Mouse (Mus musculus) lung, postnatal 25 days (tissue): ENCODE results near the gene Dync2li1.

Source experiments
- DNase-seq: peaks from one replicate; pipeline ENCODE4 v3.0.0; 2022; ENCODE audit warnings: low spot score

Dync2li1 gene

DNA sequence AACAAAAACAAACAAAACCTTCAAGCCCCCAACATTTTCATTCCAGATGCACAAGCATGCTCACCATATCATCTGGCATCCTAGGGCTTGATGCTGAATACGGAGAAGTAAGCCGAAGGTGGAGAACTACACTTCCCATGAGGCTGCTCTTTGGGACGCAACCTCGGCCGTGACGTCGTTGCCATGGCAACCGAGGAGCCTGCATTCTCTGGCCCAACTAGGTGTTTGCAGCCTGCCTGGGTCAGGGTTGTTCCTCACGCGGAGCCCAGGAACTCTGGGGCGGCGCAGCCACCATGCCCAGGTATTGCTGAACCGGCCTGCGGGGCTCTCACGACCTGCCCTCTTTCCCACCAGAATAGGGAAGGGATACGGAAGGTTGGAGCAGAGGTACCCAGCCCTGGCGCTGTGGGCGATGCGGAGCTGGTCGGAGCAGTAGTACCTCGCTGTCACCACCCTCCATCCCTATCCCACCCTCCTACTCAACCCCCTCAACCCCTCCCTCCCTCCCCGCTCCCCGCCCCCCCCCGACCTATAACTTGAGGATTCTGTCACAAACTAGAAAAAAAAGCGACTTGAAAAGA lies at the start of gene Dync2li1:
Gene Dync2li1, plus strand, starts transcription at position 221 of the 581 bp plus-strand sequence.
- peak; percentile 92 for DNase-seq

DNA sequence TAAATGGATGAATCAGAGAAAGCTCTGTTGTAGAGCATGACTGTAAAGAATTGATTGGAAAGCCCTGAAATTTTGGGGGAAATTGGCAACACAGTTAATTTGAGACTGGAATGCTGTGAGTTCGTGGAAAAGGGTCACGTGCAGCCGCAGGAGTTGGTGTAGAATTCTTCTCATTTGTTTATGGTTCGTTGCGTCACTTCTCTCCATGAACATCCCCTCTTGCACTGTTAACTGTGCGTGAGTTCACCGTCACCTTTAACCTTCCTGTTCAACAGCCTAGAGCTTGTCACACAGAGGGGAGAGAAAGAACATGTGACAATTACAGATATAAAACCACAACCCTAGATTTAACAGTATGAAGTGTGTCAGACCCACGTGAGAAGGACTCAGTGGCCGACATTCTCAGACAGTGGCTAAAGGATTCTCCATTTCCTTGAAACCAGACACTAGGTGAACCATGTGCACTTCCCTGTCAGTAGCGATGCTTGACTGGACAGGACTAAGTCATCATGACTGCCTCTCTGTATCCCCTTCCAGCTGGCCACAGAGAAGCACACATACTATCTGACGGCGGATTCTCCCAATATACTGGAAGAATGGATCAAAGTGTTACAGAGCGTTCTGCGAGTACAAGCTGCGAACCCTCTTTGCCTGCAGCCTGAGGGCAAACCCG lies 49.5 kb upstream of the Dync2li1 start:
- DNase-seq = no peak

DNA sequence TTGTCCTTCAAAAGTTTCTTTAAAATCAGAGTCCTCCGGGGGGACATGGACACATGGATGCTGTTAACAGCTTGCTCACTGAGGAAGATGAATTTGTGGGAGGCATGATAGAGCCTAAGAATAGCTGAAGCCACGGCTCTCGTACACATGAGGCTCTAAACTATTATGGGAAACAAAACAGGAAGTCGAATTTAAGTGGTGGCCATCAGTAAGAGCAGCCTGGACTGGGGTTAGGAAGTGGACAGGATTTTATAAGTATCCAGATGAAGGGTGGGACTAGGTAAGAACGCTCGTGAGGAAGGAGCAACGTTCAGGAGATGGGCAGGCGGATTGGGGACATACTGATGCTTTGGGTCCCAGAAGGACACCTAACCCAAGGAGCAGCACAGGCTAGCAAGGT lies 47.0 kb upstream of the Dync2li1 start:
- no peak for DNase-seq

DNA sequence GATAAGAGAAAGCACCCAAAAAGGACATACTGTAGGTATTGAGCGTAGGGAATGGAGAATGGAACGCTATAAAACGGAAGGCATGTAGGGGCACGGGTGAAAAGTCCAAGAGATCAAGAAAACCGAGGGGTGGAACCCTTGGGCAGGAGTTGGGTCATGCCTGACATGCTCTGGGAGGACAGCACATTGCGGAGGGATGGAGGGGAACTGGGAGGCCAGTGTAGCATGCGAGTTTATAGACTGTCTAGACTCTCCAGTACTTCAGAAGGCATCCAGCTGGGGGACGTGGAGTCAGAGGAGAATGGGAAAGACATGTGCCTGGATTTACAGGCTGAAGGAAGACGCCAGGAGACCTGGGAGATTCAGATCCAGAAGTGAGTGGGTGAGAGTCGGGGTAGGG lies 46.5 kb upstream of the Dync2li1 start:
- no peak for DNase-seq

DNA sequence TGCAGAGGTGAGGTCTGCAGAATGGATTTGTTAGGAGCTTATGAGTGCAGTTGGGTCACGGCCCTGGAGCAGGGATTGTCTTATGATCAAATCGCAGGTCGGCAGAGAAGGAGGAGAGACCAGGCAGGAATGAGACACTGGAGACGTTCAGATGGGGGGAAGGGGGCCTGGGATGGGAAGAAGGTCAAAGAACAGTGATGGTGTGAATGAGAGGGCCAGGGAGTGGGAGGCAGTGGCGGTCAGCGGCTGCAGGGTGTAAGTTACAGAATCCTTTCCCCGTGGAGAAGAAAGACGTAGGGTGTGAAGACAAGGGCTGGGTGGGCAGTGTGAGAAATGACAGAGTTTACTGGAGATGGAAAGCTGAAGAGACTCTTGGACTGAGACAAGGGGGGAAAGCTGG lies 45.5 kb upstream of the Dync2li1 start:
- no peak for DNase-seq

DNA sequence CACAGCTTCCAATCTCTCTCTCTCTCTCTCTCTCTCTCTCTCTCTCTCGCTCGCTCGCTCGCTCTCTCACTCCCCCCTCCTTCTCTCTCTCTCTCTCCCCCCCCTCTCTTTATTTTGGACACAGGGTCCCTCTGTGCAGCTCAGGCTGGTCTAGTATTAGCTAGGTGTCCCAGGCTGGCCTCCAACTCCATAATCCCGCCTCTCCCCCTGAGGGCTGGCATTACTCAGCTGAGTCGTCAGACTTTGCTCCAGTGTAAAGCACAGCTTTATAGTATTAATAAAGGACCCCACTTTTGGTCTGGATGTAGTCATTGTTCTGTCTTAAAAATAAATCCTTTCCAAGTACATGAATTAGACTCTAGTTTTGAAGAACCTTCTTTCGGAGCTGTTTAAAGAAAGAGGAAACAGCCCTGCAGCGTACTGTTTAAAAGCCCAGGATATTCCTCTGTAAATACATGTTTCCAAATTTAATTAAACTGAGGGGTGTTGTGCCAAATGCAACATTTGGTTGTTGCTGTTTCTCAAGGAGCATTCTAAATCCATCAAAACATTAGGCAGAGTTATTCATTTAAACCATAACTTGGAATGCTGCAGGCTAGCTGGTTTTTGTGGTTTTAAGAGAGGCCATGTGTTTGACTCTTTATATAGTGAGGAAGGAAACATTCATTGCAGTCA lies 44.4 kb upstream of the Dync2li1 start:
- DNase-seq = no peak

DNA sequence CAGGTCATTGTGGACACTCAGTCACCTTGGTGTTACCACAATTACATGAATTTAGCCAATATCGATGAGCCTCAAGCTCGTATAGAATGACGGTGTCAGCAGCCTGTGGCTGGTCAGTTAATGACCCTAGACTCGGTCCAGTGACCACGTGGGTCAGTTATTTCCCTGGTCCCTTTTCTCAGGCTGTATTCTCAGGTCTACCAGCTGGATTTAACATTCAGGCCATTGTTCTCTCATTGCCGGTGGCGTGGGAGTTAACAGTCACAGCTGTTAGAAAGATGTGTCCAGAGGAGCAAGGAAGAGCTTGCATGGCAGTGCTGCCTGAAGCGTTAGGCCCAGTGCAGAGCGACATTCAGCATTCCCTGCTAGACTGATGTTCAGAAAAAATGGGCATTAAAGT lies 42.2 kb upstream of the Dync2li1 start:
- DNase-seq = no peak

DNA sequence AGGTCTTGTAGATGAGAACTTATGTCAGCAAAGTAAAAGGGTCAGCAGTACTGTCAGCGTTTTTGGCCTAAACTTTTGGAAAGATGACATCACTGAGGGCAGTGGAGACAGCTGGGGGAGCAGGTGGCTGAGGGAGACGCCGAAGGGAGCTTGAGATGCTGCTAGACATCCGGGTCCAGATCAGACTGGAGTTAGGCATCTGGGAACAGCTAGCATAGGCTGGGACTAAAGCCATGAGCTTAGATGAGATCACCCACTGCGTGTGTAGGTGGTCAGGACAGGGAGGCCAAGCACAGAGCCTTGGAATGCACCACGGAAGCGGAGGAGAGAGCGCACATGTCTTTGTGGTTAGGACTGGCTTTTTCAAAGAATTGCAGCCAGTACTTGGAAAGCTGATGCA lies 41.2 kb upstream of the Dync2li1 start:
- no peak for DNase-seq

DNA sequence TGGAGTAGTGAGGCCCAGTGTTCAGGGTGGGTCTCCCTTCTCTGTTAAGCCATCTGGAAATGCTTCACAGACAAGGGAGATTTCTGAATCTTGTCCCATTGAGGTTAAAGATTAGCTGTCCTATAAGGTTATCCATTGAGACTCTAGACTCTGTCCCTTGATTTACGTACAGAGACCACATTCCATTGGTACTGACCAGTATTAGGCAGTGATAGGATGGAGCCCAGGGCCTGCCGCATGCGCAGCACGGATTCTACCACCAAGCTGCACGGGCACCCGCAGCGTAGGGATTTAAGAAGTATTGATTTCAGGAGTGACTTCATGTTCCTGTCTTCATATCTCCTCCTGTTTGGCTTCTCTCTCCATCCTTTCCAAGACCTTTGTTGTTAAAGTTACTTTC lies 36.2 kb upstream of the Dync2li1 start:
- DNase-seq = no peak

DNA sequence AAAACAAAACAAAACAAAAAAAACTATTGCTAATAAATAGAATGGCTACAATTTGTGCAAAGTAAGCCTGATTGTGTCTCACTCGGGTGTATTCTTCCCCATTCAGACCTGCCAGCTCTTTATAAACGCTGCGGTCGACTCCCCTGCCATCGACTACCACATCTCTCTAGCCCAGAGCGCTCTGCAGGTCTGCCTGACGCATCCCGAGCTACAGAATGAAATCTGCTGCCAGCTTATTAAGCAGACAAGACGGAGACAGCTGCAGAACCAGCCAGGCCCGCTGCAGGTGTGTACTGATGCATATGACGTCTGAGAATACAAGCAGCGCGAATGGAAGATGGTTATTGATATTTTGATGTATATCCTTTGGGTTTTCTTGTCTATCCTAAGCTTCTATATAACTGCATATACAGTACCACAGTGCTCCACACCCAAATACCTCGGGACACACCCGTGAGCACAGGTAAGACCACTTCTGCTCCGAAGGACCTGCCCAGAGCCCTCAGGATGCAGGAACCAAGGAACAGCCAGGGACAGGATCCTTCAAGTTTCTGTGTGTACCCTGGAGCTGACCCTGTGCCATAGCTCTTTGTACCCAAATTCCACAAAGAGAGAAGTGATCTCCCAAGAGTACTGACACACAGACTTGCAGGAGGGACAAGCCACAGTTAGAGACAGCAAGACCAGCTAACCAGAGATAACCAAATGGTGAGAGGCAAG lies 34.7 kb upstream of the Dync2li1 start:
- DNase-seq = no peak

DNA sequence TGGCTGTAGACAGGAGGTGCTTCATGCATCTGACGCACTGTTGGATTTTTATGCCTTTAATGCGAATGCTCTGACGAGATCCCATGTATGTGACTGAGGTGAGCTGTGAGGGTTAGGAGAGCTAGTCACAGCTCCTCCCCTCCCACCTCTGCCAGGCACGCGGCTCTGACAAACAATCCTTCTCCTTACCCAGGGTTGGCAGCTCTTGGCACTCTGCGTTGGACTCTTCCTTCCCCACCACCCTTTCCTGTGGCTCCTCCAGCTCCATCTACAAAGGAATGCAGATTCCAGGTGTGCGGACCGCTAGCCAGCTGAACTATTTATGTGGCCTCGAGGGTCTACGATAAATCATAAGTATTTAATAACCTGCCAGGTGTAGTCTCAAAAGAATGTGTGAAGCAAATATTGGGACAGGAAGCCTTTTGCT lies 30.3 kb upstream of the Dync2li1 start:
- DNase-seq = no peak

DNA sequence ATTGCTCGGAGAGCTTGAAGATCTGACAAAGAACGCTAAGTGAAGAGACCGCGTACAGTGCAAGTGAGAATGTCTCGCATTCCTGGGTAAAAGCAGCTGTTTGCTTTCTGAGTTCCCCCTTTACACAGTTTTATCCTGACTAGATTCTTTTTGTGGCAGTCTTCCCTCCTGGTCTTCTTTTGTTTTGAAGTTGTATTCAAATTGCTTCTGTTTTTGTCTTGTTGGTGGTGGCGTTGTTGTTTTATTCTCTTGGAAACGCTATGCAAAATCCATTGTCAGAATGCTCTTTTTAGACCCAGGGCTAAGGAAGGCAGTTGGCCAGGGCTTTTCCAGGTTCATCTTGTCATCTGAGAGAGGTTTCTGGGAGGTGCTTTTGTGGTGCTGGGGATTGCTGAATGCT lies 29.8 kb upstream of the Dync2li1 start:
- DNase-seq = no peak

DNA sequence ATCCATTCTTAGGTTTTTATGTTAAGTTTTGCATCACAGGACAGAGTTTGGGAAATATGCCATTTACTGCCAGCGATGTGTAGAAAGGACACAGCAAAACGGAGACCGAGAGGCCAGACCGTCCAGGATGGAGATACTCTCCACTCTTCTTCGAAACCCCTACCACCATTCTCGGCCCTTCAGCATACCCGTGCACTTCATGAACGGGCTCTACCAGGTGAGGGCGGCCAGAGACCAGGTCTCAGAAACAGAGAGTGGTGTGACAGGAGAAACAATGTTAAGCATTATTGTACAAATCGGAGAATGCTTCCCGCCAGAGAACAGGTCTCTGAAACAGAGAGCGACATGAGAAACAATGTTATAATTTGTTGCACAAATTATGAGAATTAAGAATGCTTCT lies 28.4 kb upstream of the Dync2li1 start:
- DNase-seq = no peak

DNA sequence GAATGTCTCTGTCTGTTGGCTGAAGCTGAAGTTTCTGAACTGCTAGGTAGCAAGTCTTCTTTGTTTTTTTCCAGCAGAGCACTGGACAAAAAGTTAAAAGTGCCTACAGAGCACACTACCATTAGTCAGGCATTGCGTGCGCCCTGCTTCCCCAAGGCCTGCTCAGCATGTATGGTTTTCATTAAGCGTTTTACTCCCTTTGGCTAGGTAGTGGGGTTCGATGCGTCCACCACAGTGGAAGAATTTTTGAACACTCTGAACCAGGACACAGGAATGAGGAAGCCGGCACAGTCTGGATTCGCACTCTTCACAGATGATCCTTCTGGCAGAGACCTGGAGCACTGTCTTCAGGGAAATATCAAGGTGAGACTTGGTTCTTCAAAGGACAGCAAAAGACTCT lies 27.4 kb upstream of the Dync2li1 start:
- no peak for DNase-seq

DNA sequence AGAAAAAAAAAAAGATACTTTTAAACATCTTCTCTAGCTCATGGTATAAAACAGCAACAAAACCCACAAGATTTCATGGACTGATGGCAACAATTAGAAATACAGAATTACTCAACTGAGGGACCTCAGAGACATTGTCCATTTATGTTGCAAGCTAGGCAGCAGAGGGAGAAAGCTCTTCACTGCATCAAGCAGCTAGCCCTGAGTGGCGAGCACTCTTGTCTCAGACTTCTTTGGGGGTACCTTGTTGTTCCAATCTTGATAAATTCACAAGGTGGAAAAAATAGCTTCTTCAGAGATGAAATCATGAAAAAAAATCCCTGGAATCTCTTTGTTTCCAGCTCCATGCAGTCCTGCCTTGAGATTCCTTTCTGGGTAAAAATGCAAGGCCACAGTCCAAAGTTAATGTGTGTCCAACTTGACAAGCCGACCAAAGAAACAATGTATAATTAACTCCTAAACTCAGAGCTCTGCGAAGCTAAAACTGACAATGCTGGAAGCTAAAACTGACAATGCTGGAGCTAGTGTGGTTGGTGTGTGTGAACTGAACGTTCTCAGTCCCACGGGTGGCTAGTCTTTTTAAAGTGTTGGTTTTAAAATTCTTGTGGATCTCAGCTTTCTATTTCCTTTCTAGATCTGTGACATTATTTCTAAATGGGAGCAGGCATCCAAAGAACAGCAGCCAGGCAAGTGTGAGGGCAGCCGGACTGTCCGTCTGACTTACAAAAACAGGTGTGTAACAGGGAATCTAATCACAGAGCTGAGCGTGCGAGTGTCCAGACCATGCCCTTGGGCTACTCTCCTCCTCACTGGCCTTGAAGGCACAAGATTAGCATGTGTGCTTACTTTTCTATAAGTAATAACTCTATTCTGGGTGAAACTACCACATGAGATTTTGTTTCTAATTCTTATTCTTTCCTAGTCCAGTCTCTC lies 26.0 kb upstream of the Dync2li1 start:
- DNase-seq = no peak

DNA sequence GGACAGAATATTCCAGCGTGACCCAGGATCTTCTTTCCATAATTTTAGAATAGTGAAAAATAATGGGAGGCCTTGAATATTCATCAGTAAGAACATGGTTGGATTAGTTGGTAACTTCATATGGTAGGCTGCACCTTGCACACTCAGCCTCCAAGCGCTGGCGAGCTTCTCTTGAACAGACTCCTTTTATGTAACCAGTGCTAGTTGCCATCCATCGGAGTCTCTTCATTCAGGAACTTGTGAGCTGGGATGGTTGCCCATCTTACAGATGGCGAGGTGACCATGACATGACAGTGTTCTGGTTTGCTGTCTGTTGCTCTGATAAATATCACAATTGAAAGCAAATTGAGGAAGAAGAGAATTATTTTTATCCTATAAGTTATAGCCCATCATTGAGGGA lies 24.5 kb upstream of the Dync2li1 start:
- no peak for DNase-seq

DNA sequence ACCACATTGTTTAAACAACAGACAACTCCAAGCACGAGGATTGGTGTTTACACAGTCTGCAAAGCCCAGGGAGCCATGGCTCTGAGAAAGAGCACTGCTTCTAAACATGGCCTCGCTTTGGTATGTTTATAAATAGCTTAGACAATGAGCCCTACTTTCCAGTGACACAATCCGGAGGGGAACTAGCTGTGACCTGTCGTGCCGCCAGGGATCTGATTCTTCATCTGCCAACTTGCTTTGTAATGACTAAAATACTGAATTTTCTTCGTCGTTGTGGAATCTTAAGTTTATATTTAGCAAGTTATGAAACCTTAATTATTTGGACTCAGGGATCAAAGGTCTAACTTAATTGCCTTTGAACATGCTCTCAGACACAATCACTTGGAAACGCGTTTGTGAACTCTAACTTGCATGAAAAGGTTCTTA lies 23.1 kb upstream of the Dync2li1 start:
- DNase-seq = peak; percentile 71

DNA sequence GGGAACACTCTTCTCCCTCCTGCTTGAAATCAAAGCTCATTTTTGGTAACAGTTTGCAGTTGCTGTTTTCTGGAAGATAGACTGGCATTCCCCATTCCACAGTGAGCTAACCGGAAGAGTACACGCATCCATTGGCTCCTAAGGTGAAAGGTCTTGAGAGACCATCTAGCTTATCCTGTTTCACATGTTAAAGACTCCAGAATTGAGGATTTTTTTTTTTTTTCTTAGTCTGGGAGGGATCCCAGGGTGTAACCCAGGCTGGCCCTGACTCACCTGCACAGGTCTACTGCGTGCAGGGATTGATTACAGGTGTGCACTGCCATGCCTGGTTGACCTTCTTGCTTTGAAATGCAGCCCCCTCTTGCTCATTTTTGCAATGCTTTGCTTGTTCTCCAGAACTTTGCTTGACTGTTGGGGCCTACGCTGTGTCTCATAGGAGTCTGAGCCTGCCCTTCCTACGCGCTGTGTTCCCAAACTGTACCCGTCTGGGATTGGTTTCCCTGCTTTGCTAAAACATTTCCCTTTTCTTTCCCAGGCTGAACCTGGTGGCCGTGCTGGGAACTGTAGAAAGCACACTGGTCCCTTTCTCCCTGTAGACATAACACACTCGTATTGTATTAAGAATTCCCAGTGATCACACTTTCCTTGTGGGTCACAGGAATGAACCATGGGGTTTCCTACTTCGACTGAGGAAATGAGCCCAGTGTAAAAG lies 22.4 kb upstream of the Dync2li1 start:
- no peak for DNase-seq

DNA sequence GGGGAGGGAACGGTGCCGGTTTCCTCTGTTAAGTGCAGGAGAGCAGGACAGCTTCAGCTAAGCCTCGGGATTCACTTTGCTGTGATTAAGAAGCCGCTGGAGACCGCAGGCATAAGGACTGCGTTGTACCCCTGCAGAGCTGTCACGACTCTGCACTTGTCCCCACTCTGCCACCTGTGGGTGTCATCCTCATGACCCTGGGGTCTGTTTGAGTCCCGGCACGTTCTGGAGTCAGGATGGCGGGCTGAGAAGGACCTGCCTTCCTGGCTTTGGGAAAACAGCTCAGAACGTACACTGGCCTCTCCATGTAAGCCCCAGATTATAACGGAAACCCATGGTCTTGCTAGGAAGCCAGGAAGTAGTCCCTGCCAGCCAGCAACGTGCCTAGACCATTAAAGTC lies 19.3 kb upstream of the Dync2li1 start:
- no peak for DNase-seq

DNA sequence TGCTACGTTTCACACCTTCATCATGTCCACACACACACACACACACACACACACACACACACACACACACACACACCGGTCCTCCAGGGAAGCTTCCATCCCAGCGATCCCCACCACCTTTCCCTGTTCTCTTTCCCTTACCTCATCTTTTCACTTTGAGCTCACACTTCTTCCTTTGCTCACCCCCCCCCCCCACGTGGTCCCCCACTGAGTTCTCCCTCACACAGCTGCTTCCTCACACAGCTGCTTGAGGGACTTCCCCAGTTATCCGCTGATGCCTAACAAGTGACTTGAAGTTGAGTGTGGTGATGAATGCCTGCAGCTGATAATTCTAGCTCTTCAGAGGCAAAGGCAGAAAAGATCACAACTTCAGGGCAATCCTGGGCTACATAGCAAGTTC lies 18.7 kb upstream of the Dync2li1 start:
- no peak for DNase-seq

DNA sequence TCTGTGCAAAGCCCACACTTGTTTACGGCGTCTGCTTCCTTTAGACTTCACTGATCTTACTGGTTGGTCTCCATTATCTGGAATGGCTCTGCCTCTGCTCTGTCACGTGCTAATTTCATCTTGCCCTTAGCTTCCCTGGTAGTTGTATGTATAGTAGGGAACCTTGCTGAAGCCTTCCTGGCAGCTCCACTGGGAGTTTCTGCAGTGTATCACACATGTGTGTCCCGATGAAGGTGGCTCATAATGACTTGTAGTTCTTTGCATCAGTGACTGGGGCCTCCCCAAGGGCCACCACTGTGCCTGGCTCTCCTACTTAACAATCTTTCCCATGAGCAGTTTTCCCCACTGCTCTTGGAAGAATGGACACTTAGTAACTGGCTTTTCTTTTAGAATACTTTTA lies 17.7 kb upstream of the Dync2li1 start:
- DNase-seq = no peak
